Mouse (Mus musculus) small intestine, adult 2 months (tissue): ENCODE measurements at regions not wholly inside any gene's neighbourhood (a gene's known extent, or its start where the extent isn't known, plus 50 kb on each side); places are given as distances from the start of the nearest gene placed in this dataset.
"Not testable (repeated sequence)": the region's sequence is repeated elsewhere in the genome, so short reads cannot be mapped to it uniquely, and the experiment has no call there.

ENCODE experiments used
- CTCF ChIP-seq: fragments of 200-500 bp; IDR thresholded peaks from 2 replicates; pipeline ENCODE4 v1.5.1; 2012; ENCODE audit warnings: low read depth, mild to moderate bottlenecking, control low read depth, inconsistent platforms, low read length, moderate library complexity, mixed read lengths; ENCODE audit not compliant: insufficient replicate concordance, insufficient read length; ENCODE audit errors: extremely low read depth
- POLR2A ChIP-seq: fragments of 200-500 bp; IDR thresholded peaks from 2 replicates; pipeline ENCODE4 v1.6.1; 2012; ENCODE audit warnings: low read depth, mild to moderate bottlenecking, control low read depth, inconsistent platforms, low read length, moderate library complexity

DNA sequence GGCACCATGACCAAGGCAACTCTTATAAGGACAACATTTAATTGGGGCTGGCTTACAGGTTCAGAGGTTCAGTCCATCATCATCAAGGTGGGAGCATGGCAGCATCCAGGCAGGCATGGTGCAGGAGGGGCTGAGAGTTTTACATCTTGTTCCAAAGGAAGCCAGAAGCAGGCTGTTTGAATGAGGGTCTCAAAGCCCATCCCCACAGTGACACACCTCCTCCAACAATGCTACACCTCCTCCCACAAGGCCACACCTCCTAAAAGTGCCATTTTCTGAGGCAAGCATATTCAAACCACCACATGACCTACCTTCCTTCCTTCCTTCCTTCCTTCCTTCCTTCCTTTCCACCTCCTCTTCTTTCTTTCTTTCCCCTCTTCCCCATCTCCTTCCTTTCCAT, 84.5 kb upstream of the Cpsf6 start:
- TF ChIP-seq POLR2A, CTCF: not testable (repeated sequence)
